Mouse (Mus musculus) liver, embryonic 15.5 days (tissue): ENCODE results near the gene Efcab8. TPM values are rescaled to one million over a fixed set of nuclear protein-coding genes. Genes with fewer than 3 reads are reported as not detected.

Experiments
- ATAC-seq: fragments of 200-750 bp; cut with Nextera tagmentation; 2 replicates; pipeline ENCODE4 v1.8.0; 2017; ENCODE audit warnings: moderate number of reproducible peaks, mild to moderate bottlenecking, moderate library complexity; ENCODE audit not compliant: insufficient read depth
- H3K27ac ChIP-seq: fragments of 300-500 bp; sonication (generic); replicated peaks from 2 replicates; pipeline ENCODE4 v1.5.1; 2015; ENCODE audit warnings: mild to moderate bottlenecking, inconsistent platforms
- H3K27me3 ChIP-seq: fragments of 300-500 bp; sonication (generic); 2 replicates; pipeline ENCODE4 v1.6.1; 2015; ENCODE audit warnings: mild to moderate bottlenecking, inconsistent platforms
- H3K36me3 ChIP-seq: fragments of 300-500 bp; sonication (generic); replicated peaks from 2 replicates; pipeline ENCODE4 v1.6.1; 2015; ENCODE audit warnings: moderate library complexity, mild to moderate bottlenecking, inconsistent platforms
- H3K4me1 ChIP-seq: fragments of 300-500 bp; sonication (generic); replicated peaks from 2 replicates; pipeline ENCODE4 v1.6.1; 2015; ENCODE audit warnings: inconsistent platforms
- H3K4me2 ChIP-seq: fragments of 300-500 bp; sonication (generic); 2 replicates; pipeline ENCODE4 v1.6.1; 2015; ENCODE audit warnings: moderate library complexity, mild to moderate bottlenecking, inconsistent platforms
- H3K4me3 ChIP-seq: fragments of 300-500 bp; sonication (generic); replicated peaks from 2 replicates; pipeline ENCODE4 v1.5.1; 2015; ENCODE audit warnings: mild to moderate bottlenecking, inconsistent platforms
- H3K9ac ChIP-seq: fragments of 300-500 bp; sonication (generic); 2 replicates; pipeline ENCODE4 v1.6.1; 2015; ENCODE audit warnings: moderate library complexity, mild to moderate bottlenecking, inconsistent platforms
- H3K9me3 ChIP-seq: fragments of 300-500 bp; sonication (generic); replicated peaks from 2 replicates; pipeline ENCODE4 v1.6.1; 2016; ENCODE audit warnings: inconsistent platforms
- WGBS: fragments of 180-500 bp; shearing (Covaris S2); methylation state at CpG from one replicate; pipeline ENCODE4 v1.1.7; 2015; ENCODE audit warnings: mixed read lengths; ENCODE audit not compliant: insufficient replicate concordance; 5-methylcytosine and 5-hydroxymethylcytosine counted together
- polyA plus RNA-seq: library from polyadenylated mRNA; unstranded; fragments of >200 nt; fragmentation: Nextera tagmentation; extraction: Ambion mirVana; gene quantifications from 2 replicates; pipeline ENCODE4 v1.2.1, GENCODE M21; 2015

The Efcab8 gene
- 0.07 and 0.08 TPM in 2 replicates for polyA plus RNA-seq

- H3K4me3 ChIP-seq = peak within 1 kb of the TSS; percentile 51
- peaks cover 40% of the 10 kb centered on the region for H3K4me1 ChIP-seq
- no peaks in the 10 kb centered on the region for H3K27me3 ChIP-seq
- no peaks in the 10 kb centered on the region for H3K9me3 ChIP-seq
- peak within 1 kb of the TSS; percentile 39; the same call in 1 of the 2 replicates for H3K27ac ChIP-seq
- peak; percentile 60 for ATAC-seq
- 11% methylated on average over 12 of the region's 12 CpGs for WGBS
- H3K9ac ChIP-seq = peak within 1 kb of the TSS; percentile 44
- no peaks in the 10 kb centered on the region for H3K36me3 ChIP-seq
- H3K4me2 ChIP-seq = peak within 1 kb of the TSS; percentile 89
Observed at GRCm38 (mm10) chr2:153779394-153779981, at the start of gene Efcab8. Efcab8 (plus strand) TSS chr2:153779931.

- H3K4me1 ChIP-seq = no peaks in the 10 kb centered on the region
- no peak overlapping the region for H3K27ac ChIP-seq
- H3K4me2 ChIP-seq = no peak overlapping the region
- no peak overlapping the region for H3K4me3 ChIP-seq
- 39% methylated on average over 4 of the region's 4 CpGs for WGBS
- ATAC-seq = no peak
- H3K9me3 ChIP-seq = no peaks in the 10 kb centered on the region
- no peaks in the 10 kb centered on the region for H3K36me3 ChIP-seq
- no peaks in the 10 kb centered on the region for H3K27me3 ChIP-seq
- H3K9ac ChIP-seq = no peak overlapping the region
Observed at GRCm38 (mm10) chr2:153734033-153734432, 45.7 kb upstream of the Efcab8 start.

- peak; percentile 95 for ATAC-seq
- H3K4me1 ChIP-seq = peaks cover 43% of the 10 kb centered on the region
- peaks cover 3% of the 10 kb centered on the region; the same call in 1 of the 2 replicates for H3K36me3 ChIP-seq
- 10% methylated on average over 58 of the region's 58 CpGs for WGBS
- peak within 1 kb of the TSS; percentile 93 for H3K9ac ChIP-seq
- no peaks in the 10 kb centered on the region for H3K27me3 ChIP-seq
- H3K4me3 ChIP-seq = peak within 1 kb of the TSS; percentile 90
- H3K27ac ChIP-seq = peak within 1 kb of the TSS; percentile 93
- H3K4me2 ChIP-seq = peak within 1 kb of the TSS; percentile 78
- H3K9me3 ChIP-seq = no peaks in the 10 kb centered on the region
Observed at GRCm38 (mm10) chr2:153740500-153741436, 39.0 kb upstream of the Efcab8 start, which contains the start of gene Mapre1. Mapre1 (plus strand) TSS chr2:153741274.

GRCm38 (mm10) chr2:153741437-153742065 is 38.2 kb upstream of the Efcab8 start:
- H3K36me3 ChIP-seq = peaks cover 10% of the 10 kb centered on the region
- peak overlapping the region; percentile 90 for H3K4me3 ChIP-seq
- H3K4me2 ChIP-seq = peak overlapping the region; percentile 71
- peaks cover 43% of the 10 kb centered on the region for H3K4me1 ChIP-seq
- no peaks in the 10 kb centered on the region for H3K9me3 ChIP-seq
- peak; percentile 78 for ATAC-seq
- H3K9ac ChIP-seq = peak overlapping the region; percentile 93
- H3K27me3 ChIP-seq = no peaks in the 10 kb centered on the region
- H3K27ac ChIP-seq = peak overlapping the region; percentile 93
- 1% methylated on average over 56 of the region's 56 CpGs for WGBS

GRCm38 (mm10) chr2:153747994-153748393 is 31.7 kb upstream of the Efcab8 start:
- Histone ChIP-seq H3K4me1 (peaks cover 41% of the 10 kb centered on the region), H3K27me3 (no peaks in the 10 kb centered on the region), H3K9ac (no peak overlapping the region), H3K9me3 (no peaks in the 10 kb centered on the region), H3K27ac (no peak overlapping the region), H3K4me2 (no peak overlapping the region), H3K4me3 (no peak overlapping the region), H3K36me3 (peaks cover 55% of the 10 kb centered on the region)
- no peak for ATAC-seq

DNA sequence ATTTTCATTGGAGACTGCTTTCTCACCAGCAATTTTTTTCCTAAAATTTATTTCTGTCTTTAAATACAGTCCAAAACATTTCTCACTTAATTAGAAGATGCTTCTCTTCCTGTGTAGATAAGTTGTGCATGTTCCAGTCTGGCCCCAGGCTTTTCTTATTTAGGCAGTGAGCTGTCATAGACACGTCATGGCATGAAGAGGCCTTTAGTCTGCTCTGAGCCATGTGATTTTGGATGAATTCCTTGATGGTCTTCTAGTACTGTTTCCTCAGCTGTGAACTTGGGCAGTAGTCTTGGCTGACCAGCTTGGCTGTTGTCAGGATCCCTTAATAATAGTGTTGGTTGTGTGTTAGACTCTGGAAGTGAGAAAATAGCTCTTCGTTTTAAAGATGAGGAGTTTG is 29.4 kb upstream of the Efcab8 start:
- no peak overlapping the region for H3K27ac ChIP-seq
- H3K4me1 ChIP-seq = peaks cover 24% of the 10 kb centered on the region; the same call in 1 of the 2 replicates
- H3K4me3 ChIP-seq = no peak overlapping the region
- WGBS = 67% methylated on average over 2 of the region's 2 CpGs
- H3K9ac ChIP-seq = no peak overlapping the region
- H3K27me3 ChIP-seq = no peaks in the 10 kb centered on the region
- no peak for ATAC-seq
- no peak overlapping the region for H3K4me2 ChIP-seq
- no peaks in the 10 kb centered on the region for H3K9me3 ChIP-seq
- peaks cover 69% of the 10 kb centered on the region for H3K36me3 ChIP-seq

GRCm38 (mm10) chr2:153762121-153762520 is 17.6 kb upstream of the Efcab8 start:
- H3K4me3 ChIP-seq = no peak overlapping the region
- no peak overlapping the region for H3K27ac ChIP-seq
- H3K9ac ChIP-seq = no peak overlapping the region
- no peaks in the 10 kb centered on the region for H3K4me1 ChIP-seq
- H3K27me3 ChIP-seq = no peaks in the 10 kb centered on the region
- peaks cover 98% of the 10 kb centered on the region for H3K36me3 ChIP-seq
- H3K9me3 ChIP-seq = no peaks in the 10 kb centered on the region
- no peak for ATAC-seq
- no peak overlapping the region for H3K4me2 ChIP-seq
- WGBS = 81% methylated on average over 5 of the region's 5 CpGs

GRCm38 (mm10) chr2:153767484-153767883 is 12.2 kb upstream of the Efcab8 start:
- no peak overlapping the region for H3K4me3 ChIP-seq
- H3K9me3 ChIP-seq = no peaks in the 10 kb centered on the region
- WGBS = 74% methylated on average over 6 of the region's 6 CpGs
- H3K27me3 ChIP-seq = no peaks in the 10 kb centered on the region
- H3K4me2 ChIP-seq = no peak overlapping the region
- H3K36me3 ChIP-seq = peaks cover 86% of the 10 kb centered on the region
- no peak for ATAC-seq
- no peak overlapping the region for H3K9ac ChIP-seq
- H3K4me1 ChIP-seq = no peaks in the 10 kb centered on the region
- no peak overlapping the region for H3K27ac ChIP-seq

- no peak overlapping the region for H3K9ac ChIP-seq
- H3K27me3 ChIP-seq = no peaks in the 10 kb centered on the region
- H3K4me2 ChIP-seq = no peak overlapping the region
- H3K27ac ChIP-seq = no peak overlapping the region
- no peaks in the 10 kb centered on the region for H3K4me1 ChIP-seq
- no peak overlapping the region for H3K4me3 ChIP-seq
- ATAC-seq = no peak
- no peaks in the 10 kb centered on the region for H3K9me3 ChIP-seq
- peaks cover 83% of the 10 kb centered on the region for H3K36me3 ChIP-seq
- 80% methylated on average over 2 of the region's 2 CpGs for WGBS
Observed at GRCm38 (mm10) chr2:153768881-153769280, 10.8 kb upstream of the Efcab8 start.

DNA sequence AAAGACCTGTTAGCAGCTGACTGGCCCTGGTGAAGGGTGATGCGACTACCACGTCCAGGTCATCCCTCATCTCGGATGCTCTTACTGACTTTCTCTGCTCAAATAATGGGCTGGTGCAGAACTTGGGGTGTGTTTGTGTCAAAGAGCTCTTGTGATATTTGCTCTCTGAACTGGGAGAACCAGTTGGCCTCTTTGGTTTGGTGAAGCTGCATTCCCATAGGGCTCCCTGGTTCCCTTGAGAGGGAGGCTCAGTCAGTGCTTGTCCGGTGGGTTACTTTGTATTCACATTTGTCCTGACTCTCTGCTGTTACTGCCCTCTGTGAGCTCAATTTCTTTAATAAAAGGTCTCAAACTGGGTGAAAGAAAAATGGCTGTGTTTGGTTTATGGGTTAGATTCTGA is 6.8 kb upstream of the Efcab8 start:
- H3K27me3 ChIP-seq = no peaks in the 10 kb centered on the region
- no peak overlapping the region for H3K9ac ChIP-seq
- H3K27ac ChIP-seq = no peak overlapping the region
- 88% methylated on average over 4 of the region's 4 CpGs for WGBS
- H3K4me3 ChIP-seq = no peak overlapping the region
- no peak overlapping the region for H3K4me2 ChIP-seq
- no peaks in the 10 kb centered on the region for H3K4me1 ChIP-seq
- peaks cover 44% of the 10 kb centered on the region; the same call in 1 of the 2 replicates for H3K36me3 ChIP-seq
- no peak for ATAC-seq
- no peaks in the 10 kb centered on the region for H3K9me3 ChIP-seq

- Histone ChIP-seq H3K27me3 (no peaks in the 10 kb centered on the region), H3K27ac (no peak overlapping the region), H3K36me3 (0 out of 2 replicates have a peak, but pooled peaks cover 23% of the 10 kb centered on the region), H3K4me3 (no peak overlapping the region), H3K9ac (no peak overlapping the region), H3K4me2 (no peak overlapping the region), H3K4me1 (peaks cover 19% of the 10 kb centered on the region), H3K9me3 (no peaks in the 10 kb centered on the region)
- 77% methylated on average over 4 of the region's 4 CpGs for WGBS
- no peak for ATAC-seq
Observed at GRCm38 (mm10) chr2:153775472-153775871, 4.3 kb upstream of the Efcab8 start.
